Mouse (Mus musculus): ENCODE measurements around the gene Vdac1. TPM values are rescaled to one million over a fixed set of nuclear protein-coding genes. Genes with fewer than 3 reads are reported as not detected.

The Vdac1 gene
- polyA plus RNA-seq (2017; shearing (Covaris generic)), result 57.8 TPM

DNA sequence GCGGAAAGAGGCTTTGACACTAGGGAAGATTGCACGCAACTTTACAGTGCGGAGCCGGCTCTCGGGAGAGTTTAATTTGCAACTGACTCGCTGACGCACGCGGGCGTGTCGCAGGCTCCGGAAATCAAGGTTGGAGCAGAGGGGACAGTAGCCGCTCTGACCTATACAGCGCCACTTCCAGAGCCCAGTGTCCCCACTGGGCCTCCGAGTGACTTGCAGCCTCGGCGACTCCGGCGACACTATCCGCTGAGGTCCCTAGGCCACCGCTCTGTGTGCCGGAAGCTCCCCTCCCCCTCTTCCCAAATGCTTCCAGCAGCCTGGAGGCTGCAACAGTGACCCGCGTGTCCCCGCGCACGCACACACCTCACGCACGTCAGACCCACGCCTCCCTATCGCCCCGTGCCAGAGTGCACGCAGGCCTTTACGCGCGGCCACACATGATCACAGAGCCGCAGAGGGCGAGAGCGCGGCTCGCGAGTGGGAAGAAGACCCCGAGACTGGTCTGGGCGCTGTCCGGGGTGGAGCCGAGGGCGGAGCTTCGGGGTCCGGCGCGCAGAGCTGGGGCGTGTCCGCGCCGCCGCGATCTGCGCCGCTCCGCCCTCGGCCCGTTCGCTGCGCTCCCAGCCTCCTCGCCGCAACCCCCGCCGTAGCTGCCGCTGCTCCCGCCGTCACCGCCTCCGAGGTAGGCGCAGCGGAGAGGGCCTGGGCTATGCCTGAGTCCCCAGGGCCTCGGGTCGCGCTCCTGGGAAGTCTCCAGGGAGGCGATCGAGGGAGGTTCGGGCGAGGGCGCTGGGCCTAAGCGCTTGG lies at the start of gene Vdac1:
Vdac1 (plus strand) TSS at position 390 of the 807 bp plus-strand sequence.

DNA sequence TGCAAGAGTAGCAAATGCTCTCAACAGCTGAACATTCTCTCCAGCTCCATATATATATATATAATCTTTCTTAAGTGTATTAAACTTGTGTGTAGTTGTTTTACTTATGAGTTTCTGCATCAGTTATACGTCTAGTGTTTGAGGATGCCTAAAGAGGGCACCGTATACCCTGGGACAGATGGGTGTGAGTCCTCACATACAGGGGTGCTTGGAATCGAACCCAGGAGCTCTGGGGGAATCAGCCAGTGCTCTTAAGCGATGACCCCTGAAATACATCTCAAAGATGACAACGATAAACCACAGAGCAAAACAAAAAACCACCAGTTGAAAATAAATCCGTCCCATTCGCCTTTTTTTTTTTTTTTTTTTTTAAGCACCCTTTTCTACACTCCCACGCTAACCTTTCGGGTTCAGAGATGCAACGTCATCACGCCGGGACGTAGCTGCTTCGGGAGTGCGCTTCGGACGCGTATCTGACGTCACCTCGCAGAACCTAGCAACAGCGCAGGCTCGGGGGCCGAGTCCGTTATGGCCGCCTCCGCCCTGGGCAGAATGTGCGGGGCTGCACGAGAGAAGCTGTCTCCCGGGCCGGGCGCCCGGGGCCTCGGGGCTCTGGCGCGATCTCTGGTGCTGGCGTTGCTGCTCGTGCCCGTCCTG lies 35.4 kb downstream of the Vdac1 start, which contains the start of gene 9530068E07Rik:
9530068E07Rik (plus strand) TSS at position 489 of the 657 bp plus-strand sequence.

Other genes starting within 250 kb of the Vdac1 start
- gene Olfr1373, start 215.3 kb upstream of the Vdac1 start, polyA plus RNA-seq (2017; shearing (Covaris generic)), result not detected
- not detected for gene Olfr1371, start 146.9 kb upstream of the Vdac1 start, polyA plus RNA-seq (2017; shearing (Covaris generic))
- 238 TPM for gene Skp1a, start 128.9 kb upstream of the Vdac1 start, polyA plus RNA-seq (2017; shearing (Covaris generic))
- gene Tcf7, start 77.8 kb upstream of the Vdac1 start, polyA plus RNA-seq (2017; shearing (Covaris generic)), result 1,435 TPM
- gene 9530068E07Rik, start 35.6 kb downstream of the Vdac1 start, polyA plus RNA-seq (2017; shearing (Covaris generic)), result 104 TPM

All from effector memory CD4-positive, alpha-beta T cell, adult 7 months (primary cell).